Mouse (Mus musculus): ENCODE measurements at regions not wholly inside any gene's neighbourhood (a gene's known extent, or its start where the extent isn't known, plus 50 kb on each side); places are given as distances from the start of the nearest gene placed in this dataset.
"Not testable (repeated sequence)": the region's sequence is repeated elsewhere in the genome, so short reads cannot be mapped to it uniquely, and the experiment has no call there.

DNA sequence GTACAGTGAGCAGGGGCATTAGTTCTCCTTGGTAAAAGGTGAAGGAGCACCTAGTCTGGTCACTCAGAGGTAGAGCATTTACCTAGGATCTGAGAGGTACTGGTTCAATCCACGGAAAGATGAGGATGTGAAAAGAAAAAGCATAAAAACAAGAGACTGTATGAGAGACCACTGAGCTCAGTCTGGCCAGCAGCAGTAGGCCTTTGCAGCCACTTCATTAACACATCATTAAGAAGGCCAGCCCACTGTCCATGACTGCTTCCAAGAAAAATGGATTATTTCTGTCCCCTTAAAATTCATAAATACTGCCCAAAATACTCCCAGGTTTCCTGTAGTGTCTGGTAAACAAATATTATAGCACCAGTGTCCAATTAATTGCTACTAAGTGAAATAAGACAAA is 499.3 kb upstream of the 4930578C19Rik start:
- no peak for DNase-seq (ENCODE audit: low spot score)

DNA sequence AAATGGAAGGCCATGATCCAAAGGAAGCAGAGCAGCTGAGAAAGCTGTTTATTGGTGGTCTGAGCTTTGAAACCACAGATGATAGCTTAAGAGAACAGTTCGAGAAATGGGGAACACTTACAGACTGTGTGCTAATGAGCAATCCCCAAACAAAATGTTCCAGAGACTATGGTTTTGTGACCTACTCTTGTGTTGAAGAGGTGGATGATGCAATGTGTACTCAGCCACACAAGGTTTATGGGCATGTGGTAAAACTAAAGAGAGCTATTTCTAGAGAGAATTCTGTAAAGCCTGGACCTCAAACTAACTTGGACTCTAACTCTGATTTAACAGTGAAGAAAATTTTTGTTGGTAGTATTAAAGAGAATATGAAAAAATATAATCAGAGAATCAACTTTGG is 481.4 kb upstream of the 4930578C19Rik start:
- DNase-seq (ENCODE audit: low spot score): no peak

DNA sequence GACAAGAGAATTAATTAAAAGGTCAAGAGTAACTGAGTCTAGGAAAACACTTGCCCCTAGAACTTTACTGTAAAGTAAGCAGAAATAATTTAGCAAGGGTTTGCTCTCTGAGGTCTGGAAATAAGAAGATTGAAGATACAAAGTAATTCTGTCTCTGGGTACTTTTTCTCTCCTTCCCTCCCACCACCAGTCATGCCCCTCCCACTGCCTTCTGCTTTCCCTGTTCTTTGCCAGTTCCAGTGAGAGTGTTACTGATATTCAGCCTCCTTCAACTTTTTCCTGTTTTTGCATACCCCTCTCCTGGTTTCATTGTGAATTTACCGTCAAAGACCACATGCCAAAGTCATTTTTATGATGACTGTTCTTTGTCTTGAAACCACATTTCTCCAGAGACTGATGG is 472.1 kb upstream of the 4930578C19Rik start:
- DNase-seq (ENCODE audit: low spot score): no peak

DNA sequence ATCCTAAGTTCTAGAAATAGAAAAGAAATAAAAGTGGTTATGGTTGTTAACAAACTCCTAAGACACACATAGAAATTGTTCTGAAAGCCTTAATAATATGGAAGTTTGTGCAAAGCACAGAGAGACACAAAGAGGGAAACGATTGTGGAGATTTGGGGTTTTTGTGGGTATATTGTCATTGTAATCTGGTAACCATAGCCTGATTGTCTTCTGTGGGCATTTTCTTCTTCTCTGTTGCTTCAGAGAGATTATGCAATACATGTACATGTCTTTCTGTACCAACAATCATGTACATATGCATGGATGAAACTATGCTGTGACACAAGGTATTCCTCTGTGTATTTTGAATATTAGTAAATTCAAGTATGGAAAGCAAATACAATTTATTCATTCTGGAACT is 461.9 kb upstream of the 4930578C19Rik start:
- no peak for DNase-seq (ENCODE audit: low spot score)

DNA sequence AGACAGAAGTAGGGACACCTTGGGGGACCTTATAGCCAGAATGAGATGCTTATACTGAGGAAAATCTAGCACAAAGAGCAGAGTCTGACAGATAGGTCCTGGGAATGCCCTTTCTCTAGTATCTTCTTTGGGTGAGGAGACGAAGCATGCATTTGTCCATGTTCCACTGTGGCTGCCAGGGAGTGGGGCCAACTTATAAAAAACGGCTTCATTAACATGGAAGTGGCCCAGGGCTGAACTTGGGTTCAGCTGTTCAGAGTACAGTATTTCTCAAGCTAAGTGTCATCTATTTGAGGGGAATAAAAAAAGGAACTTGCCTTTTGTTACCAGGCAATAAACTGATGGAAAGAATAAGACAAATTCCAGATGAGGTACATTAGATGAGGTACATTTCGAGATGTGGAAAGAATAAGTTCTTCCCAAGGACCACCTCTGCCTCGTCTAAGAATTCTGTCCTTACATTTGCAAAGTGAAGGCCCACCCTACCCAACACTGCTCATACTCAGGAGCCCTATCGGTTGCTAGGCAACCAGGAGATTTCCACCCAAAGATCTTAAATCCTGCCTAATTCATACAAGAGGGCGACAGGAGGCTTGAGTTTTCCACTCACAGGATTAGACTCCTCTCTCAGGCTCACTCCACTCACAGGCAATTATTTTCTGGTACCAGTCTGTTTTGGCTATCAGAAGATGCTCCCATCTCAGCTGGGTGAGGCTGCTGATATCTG is 460.3 kb upstream of the 4930578C19Rik start:
- DNase-seq (ENCODE audit: low spot score): no peak

DNA sequence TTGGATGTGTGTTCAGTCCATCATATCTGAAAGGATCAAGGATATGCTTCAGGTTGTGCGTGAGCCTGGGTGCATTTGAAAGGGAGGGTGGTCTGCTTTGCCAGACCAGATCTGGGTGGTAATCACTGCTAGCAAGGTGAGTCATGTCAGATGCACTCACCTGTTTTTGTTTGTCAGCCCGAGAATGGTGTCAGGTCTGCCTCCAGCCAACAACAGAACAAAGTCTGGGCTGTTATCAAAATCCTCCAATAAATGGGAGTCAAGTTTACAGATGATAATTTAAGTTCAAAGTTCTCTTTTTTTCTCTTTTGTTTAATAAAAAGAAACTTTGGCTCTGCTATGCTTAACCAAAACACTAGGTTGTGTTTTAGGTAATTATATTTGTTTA is 421.6 kb upstream of the 4930578C19Rik start:
- DNase-seq (ENCODE audit: low spot score): no peak

DNA sequence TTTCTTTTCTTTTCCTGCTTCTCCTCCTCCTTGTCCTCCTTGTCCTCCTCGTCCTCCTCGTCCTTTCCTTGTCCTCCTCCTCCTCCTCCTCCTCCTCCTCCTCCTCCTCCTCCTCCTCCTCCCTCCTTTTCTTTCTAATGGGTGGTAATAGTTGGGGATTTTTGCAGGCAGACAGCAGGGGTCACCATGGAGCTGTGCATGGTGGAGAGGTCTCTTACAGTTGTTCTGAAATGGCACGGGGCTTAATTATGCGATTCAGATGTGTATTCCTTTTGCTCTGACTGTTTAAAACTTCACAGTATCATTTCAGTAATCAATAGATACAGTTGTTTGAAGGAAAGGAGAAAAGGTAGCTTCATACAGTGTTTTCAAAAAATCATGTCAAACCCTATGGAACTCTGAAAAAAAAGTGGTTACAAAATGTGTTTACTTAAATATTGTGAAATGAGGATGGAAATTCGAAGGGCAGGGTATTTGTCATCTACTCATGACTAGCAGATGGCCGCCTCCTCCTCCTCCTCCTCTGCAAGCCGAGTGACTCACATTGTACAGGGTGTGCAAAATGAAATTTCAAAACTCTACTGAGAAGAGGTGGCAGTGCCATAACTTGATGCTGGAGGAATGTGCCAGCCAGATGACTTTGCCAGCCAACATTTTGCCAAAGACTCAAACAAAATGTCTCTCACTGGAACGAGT is 421.0 kb upstream of the 4930578C19Rik start:
- DNase-seq (ENCODE audit: low spot score): peak; percentile 2

DNA sequence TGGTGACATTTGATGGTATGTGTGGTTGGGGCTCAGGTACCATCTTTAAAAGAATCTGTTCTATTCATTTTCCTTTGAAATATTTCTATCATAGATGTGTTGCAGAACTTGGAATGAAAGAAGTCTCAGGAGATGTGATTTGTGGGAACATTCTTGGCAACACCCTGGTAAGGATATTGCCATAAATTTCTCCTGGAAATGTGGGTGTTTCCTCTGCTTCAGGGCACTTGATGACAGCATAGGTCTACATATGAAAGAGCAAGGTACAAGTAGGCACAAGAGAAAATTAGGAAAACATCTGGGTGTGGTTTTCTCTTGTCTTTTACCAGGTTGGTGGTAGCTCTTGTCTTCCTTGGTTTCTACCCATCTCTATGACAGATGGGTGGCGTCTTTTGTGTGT is 414.5 kb upstream of the 4930578C19Rik start:
- no peak for DNase-seq (ENCODE audit: low spot score)

DNA sequence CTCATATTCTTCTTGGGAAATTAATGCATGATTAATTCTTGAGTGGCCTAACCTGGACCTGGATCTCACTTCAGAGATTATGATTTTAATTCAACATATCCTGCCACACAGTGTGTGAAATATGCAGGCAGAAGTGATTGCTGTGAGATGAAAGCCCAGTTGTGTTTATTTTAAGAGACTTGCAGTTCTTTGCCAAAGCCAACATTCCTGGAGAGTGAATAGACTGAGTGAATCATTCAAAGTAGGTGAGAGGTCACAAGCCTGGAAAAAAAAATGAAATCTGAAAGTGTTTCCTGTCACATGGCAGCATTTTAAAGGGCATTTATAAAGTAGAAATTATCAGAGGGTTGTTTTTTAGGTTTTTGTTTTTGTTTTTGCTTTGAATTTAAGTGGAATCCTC is 412.9 kb upstream of the 4930578C19Rik start:
- DNase-seq (ENCODE audit: low spot score): peak; percentile 10

DNA sequence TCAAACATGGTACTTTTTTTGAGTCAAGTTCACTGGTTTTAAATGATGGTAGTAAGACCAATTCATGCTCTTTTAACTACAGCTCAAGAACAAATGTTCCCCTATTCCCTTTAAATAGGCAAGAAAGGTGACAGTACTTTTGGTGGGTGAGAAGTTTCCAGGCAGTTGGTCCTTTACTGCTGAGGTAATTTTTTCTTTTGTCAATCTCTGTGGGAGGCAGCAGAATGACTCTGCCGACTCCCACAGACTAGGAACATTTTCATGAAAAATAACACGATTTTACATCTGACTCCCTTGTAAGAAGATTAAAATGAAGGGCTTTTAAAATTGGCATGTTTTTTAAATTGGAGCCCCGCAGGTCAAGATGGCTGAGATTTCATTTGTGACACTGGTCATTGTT is 377.5 kb upstream of the 4930578C19Rik start:
- no peak for DNase-seq (ENCODE audit: low spot score)

DNA sequence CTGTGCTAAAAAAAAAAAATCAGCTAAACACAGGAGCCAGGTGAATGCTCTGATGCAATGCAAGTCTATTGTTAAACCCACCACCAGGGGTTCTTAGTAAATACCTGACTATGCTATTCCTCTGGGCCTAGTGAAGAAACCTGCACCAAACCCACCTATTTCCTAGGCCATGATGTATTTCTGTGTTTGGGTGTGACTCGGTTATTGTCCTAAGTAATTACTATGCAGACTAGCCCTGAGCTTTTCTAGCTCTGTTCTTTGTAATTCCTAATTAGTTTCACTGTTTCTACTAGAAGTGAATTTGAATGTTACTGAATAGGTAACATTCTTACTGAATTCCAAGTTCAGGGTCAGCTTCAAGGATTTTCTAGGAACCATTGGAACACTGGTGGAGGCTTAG is 363.8 kb upstream of the 4930578C19Rik start:
- DNase-seq (ENCODE audit: low spot score): not testable (repeated sequence)

DNA sequence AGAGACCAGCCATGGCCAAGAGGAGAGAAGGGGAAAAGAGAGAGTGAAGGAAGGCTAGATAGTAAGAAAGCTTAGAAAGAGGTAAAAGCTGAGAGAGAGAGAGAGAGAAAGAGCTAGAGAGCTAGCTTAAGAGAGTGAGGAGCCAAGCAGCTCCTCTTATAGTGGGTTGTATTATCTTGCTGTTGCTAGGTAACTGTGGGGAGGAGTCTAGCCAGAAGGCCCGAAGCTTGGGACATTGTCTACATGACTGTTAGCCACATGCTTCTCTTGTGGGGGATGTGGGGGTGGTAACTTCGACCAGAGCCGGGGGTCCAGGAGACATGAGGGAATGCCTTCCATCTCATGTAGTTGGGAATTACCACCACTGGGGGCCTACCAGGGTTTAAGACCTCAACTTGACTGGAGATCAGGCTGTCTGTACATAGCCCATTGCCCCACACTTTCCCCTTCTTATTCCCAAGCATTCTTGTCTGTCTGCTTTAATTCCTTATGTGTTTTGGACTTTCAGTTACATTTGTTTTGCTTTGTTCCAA is 353.3 kb upstream of the 4930578C19Rik start:
- DNase-seq (ENCODE audit: low spot score): no peak

Data from gastrocnemius, adult 18-20 months (tissue).